Mouse (Mus musculus) erythroblast, adult 5-6 weeks (primary cell): ENCODE measurements around the gene Sh3gl2. TPM values are rescaled to one million over a fixed set of nuclear protein-coding genes. Genes with fewer than 3 reads are reported as not detected.

ENCODE experiments used
- ATAC-seq: replicated peaks from 2 replicates; pipeline ENCODE4 v1.8.0; 2016; ENCODE audit warnings: moderate number of reproducible peaks, mild to moderate bottlenecking, moderate TSS enrichment, inconsistent platforms; ENCODE audit not compliant: poor library complexity, low FRiP score, severe bottlenecking
- total RNA-seq, 2 experiments: library from RNA; stranded (forward) in 1 of 2; stranded (reverse) in 1 of 2; fragments of 150-400 nt in 1 of 2; fragments of 200-764, 138-1000 nt in 1 of 2; gene quantifications; 2 replicates each; pipeline versions ENCODE4 v1.2.3 to v1.2.4; 2015 to 2017; ENCODE audit warnings: low replicate concordance in 2 of 2

Gene Sh3gl2
- total RNA-seq, 2 experiments from 2014 or later: not detected

GRCm38 (mm10) chr4:85289990-85290389 lies 85.1 kb downstream of the Sh3gl2 start:
- no peak for ATAC-seq

DNA sequence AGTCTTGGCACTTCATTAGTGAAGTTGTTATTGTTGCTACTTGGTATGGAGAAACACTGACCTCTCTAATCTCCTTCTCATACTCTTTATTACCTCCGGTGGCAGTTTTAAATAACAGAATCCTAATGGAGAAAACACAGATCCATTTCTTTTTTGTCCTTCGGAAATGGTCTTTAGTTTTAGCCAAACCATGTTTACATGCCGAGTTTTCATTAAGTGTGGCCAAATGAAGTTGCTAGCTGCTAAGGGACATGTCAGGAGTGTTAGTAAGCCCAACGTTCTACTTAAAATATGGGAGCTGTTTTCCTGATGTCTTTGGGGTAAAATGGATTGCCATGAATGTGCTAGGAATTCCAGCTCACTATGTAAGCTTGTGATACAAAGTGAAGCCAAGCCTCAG lies 86.4 kb downstream of the Sh3gl2 start:
- ATAC-seq: no peak

- ATAC-seq: no peak
Observed at GRCm38 (mm10) chr4:85293368-85293767, 88.4 kb downstream of the Sh3gl2 start.

DNA sequence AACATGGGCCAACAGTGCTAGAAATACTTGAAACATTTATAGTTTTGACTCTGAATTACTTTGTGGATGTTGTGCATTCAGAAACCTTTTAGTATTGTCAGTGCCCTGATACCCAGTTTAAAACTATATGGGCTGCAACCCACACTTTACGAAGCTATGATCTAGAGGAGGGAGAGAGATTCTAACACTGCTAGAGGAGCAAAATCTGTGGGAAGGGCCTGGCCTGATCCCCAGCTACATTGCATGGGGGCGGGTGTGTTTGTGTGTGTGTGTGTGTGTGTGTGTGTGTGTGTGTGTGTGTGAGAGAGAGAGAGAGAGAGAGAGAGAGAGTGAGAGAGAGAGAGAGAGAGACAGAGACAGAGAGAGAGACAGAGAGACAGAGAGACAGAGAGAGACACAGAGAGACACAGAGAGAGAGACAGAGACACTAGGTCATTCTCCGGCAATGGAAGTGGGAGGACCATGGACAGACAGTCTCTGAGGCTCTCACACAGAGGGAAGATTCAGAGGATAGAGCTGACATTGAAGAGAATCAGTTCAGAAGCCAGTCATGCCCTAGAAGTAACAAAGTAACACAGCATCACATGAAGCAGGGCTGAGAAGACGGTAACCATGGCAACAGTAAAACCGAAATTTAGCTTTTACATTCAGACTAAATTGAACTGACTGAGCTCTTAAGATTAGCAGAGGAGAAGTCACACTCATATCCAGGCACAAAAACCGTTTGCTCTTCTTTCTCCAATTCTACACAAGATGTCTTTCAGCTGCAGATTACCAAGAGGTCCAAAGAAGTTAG lies 95.9 kb downstream of the Sh3gl2 start:
- ATAC-seq: no peak

- ATAC-seq: no peak
Observed at GRCm38 (mm10) chr4:85305912-85306573, 101.1 kb downstream of the Sh3gl2 start.

DNA sequence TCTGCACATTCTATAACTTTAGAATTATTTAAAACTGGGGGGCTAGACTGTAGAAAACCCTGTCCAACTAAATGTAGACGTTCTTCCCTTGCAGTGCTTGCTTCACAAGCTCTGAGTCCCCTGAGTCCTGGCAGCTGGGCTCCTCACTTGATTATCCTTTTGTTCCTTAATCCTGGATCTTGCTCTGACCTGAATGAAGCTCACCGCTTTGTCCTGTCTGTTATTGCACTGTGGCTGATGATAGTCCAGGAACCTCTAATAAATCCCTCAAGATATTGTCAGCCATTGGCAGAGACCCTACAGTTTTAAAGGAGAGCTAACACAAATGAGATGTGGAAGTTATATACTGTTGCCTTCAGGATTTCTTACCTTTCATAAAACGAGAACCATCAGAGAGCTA lies 114.2 kb downstream of the Sh3gl2 start:
- no peak for ATAC-seq

DNA sequence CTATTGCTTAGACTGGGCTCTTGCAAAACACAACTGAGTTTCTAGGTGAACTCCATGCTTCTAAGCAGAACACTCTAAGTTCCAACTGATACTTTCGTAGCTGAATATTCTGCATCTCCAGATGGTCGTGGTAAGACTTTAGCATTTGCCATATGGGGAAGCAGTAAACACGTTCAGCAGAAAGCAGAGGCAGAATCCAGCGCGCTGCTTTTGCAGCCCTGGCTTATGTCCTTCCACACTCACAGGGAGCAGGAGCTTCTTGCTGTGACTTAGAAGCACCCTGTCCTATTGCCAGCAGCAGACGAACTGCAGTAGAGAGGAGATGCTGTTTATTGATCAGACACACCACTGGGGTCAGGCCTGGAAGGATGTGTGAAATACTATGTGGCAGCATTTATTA lies 120.5 kb downstream of the Sh3gl2 start:
- no peak for ATAC-seq

DNA sequence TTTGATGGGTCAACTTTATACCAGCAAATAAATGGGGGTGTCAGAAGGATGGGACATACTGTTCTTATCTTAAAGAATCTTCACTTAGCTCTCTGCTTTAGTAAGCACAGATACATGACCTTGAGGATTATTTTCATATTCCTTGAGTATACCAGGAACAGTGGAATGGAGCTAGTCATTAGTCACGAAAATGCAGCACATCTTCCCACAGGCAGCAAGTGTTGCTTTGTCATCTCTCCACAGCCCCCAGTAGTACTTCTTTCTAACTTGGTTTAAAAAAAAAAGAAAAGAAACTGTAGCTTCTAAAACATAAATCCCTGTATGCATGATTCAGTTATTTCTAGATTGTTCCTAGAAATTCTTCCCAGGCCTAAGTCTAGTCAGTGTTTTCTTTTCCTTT lies 121.1 kb downstream of the Sh3gl2 start:
- ATAC-seq: no peak

DNA sequence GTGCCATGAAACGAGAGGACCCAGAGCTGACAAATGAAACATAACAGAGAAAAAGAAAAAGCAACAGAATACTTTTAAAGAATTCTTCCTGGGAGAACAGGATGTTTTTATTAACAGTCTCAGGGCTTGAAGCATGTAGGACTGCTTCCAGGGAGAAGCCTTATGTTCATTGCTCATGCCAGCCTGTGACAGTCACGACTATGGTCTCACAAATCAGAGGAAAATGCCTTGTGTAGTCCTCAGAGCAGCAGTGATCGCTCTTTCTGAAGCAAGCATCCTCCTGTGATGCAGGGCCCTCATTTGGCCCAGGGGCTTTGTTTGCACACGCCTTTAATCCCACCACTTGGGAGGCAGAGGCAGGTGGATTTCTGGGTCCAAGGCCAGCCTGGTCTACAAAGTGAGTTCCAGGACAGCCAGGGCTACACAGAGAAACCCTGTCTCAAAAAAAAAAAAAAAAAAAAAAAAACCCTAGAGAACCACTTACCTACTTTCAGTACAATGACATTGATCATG lies 129.8 kb downstream of the Sh3gl2 start:
- no peak for ATAC-seq

GRCm38 (mm10) chr4:85336356-85336755 lies 131.4 kb downstream of the Sh3gl2 start:
- no peak for ATAC-seq

- ATAC-seq: no peak
Observed at GRCm38 (mm10) chr4:85339126-85339525, 134.2 kb downstream of the Sh3gl2 start.

DNA sequence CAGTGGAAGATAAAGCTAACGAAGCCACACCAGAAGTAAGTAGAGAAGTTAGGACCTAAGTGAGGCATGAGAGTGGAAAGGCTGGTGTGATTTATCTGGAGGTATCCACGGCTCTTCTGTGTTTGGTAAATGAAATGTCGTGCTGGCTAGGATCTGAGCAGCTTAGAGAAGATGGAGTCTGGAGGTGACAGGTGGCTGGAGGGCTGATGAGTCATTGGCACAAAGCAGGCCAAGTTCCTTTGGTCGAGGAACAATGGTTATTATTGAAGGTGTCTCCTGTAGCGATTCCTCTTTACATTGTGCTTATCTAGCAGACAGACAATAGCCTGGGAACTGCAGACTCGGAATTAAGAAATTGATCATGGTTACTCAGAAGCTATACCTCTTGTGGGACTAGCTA lies 135.8 kb downstream of the Sh3gl2 start:
- ATAC-seq: no peak

GRCm38 (mm10) chr4:85345911-85346310 lies 141.0 kb downstream of the Sh3gl2 start:
- no peak for ATAC-seq

GRCm38 (mm10) chr4:85348079-85348643 lies 143.2 kb downstream of the Sh3gl2 start:
- ATAC-seq: no peak

DNA sequence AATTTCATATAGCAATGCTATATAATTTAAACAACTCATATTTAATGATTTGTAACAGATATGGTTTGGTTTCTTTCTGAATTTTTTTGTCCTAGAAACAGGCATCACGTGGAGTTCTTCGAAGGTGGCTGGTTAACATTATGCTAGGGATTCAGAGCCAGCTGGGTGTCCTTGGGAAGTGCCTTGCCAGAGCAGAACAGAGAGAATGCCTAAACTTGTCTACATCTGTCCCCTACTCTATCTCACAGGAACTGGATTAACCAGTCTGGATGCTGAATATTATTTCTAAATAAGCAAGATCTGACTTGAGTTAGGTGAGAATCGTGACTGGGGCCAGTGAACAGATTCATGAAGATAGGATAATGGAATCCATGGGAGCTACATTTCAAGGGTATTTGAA lies 157.7 kb downstream of the Sh3gl2 start:
- no peak for ATAC-seq

- ATAC-seq: no peak
Observed at GRCm38 (mm10) chr4:85363205-85363604, 158.3 kb downstream of the Sh3gl2 start.

- ATAC-seq: no peak
Observed at GRCm38 (mm10) chr4:85371036-85371435, 166.1 kb downstream of the Sh3gl2 start.

DNA sequence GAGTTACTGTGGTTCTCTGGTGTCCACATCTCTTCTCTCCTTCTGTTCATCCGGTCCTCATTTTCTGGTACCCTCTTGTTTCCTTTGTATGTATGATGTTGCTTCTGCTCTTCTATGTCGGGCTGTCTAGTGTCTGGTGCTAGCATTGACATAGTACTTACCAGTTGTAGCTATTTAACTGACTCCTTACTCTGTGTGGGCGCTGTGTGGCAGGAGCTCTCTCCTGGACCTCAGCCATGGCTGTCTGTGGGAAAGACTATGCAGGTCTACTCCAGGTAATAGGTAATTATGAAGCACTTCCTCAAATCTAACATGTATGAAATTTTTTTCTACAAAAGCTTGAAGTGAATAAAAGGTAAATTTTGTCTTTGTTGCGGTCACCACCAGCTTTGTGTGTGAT lies 169.9 kb downstream of the Sh3gl2 start:
- ATAC-seq: no peak

DNA sequence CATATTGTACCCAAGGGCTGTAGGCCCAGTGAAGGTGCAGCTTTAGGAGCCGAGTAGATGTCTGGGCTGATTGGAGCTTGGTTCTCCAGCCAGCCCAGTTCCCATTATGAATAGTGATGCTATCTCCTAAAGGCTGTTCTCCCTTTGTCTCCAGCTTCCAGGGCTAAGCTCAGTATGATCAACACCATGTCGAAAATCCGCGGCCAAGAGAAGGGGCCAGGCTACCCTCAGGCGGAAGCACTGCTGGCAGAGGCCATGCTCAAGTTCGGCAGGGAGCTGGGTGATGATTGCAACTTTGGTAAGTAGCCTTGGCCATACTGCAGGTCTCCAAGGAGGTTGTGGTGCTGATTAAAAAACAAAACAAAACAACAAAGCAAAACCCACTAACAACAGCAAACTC lies 171.3 kb downstream of the Sh3gl2 start:
- no peak for ATAC-seq

- ATAC-seq: no peak
Observed at GRCm38 (mm10) chr4:85376610-85377009, 171.7 kb downstream of the Sh3gl2 start.

DNA sequence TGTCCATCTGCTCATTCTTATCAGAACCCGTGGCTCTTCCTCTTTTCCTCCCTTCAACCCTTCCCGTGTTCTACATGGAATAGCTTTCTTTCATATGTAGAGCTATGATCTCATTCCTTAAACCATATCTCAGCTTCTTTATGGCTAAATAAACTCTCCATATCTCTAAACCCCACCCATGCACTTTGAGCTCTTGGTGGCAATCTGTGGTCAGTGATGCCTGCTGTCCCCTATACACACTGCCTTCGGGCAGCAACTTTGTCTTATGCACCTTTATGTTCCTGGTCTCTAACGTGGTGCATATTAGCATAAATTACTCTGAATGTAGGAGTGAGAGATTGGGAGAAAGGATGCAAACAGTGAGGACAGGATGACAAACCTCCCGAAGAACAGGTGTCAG lies 180.3 kb downstream of the Sh3gl2 start:
- no peak for ATAC-seq
